Mouse (Mus musculus) heart, postnatal 14 days (tissue): Measurements from ENCODE around the gene Olfr907. TPM values are rescaled to one million over a fixed set of nuclear protein-coding genes. Genes with fewer than 3 reads are reported as not detected.

Source experiments
- DNase-seq, 2 experiments: peaks; one replicate each; pipeline ENCODE4 v3.0.0; 2021 to 2022
- intact Hi-C: fragments of 180-260 bp; cut with DNase I; formaldehyde crosslinking; loops from one replicate; pipeline ENCODE4 v1.15.1; 2025
- long read RNA-seq, 2 experiments: library from polyadenylated mRNA; stranded (forward); transcript quantifications; one replicate each; pipeline ENCODE4 v2.0.0; 2021
- total RNA-seq, 2 experiments: library from RNA; stranded (reverse); gene quantifications; 2 replicates each; pipeline ENCODE4 v1.2.3; 2021

The Olfr907 gene
- total RNA-seq: not detected
- long read RNA-seq, experiment 1: 0 reads
- long read RNA-seq, experiment 2: 0 reads

GRCm38 (mm10) chr9:38495501-38495900 lies at the start of gene Olfr907:
Olfr907 (plus strand) TSS chr9:38495801.
- intact Hi-C loops: no loop called here
- DNase-seq: no peak

- intact Hi-C loops: no loop called here
- no peak for DNase-seq
Measured at GRCm38 (mm10) chr9:38447352-38447751, 48.2 kb upstream of the Olfr907 start, which contains the start of gene Olfr902. Olfr902 (plus strand) TSS chr9:38447652.

GRCm38 (mm10) chr9:38462844-38463243 lies 32.8 kb upstream of the Olfr907 start, which contains the start of gene Olfr904:
Olfr904 (plus strand) TSS chr9:38463144.
- intact Hi-C loops: no loop called here
- DNase-seq: no peak

DNA sequence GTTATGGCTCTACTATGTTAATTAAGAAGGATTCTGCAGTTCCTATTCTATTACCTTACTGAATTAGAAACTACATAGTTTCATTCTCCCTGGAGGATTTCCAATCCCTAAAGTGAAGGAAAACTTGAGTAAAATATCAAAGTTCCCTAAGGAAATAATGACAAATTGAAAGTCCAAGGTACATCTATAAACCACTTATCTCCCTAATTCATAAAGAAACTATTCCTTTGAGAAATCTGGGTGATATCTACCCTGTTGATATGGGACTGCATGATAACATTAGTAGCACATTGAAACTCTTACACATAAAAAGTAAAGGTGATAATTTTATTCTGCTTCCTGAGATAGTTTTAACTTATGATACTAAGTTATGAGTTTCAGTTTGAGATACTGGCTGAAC lies 24.8 kb upstream of the Olfr907 start, which contains the start of gene Olfr905:
TSS of gene Olfr905 (plus strand) at position 301 of the 400 bp plus-strand sequence.
- no peak for DNase-seq
- intact Hi-C loops: no loop called here

- intact Hi-C loops: no loop called here
- DNase-seq: no peak
Measured at GRCm38 (mm10) chr9:38486785-38487184, 8.8 kb upstream of the Olfr907 start, which contains the start of gene Olfr906. Olfr906 (plus strand) TSS chr9:38487085.

DNA sequence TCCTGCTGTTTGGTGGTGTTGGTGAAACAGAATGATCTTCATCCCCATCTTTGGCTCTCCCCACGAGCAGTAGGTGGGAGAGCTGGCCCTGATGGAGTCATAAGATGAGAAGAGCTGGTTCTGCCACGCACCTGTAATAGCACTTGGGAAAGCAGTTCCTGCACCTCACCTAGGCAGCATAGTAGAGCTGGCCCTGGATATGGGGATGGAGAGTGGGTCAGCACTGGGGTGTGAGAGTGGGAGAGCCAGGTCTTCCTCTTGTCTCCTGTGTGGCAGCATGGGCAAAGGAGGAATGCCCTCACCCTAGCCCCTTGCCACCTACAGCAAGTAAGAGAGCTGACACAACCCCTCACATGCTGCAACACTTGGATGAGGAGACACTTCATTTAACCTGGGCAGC lies 16.8 kb downstream of the Olfr907 start:
- intact Hi-C loops: no loop called here
- DNase-seq: no peak

DNA sequence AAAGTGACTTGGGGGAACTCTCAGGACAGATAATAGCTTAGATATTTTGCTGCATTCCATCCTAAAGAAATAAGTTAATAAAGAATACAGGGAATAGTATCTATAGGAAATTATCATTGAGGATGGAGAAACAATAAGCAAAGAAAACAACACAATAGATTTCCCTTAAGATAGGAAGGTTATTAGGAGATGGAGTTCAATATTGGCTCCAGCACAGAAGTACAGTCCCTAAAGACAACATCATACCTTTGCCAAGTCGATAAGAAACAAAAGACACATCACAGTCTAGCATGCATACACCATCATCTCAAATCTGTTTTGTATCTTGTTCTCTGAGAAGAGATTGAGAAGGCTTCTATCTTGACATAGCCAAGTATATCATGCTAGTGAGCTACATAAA lies 25.7 kb downstream of the Olfr907 start, which contains the start of gene Olfr911-ps1:
TSS of gene Olfr911-ps1 (plus strand) at position 301 of the 400 bp plus-strand sequence.
- intact Hi-C loops: no loop called here

GRCm38 (mm10) chr9:38537549-38537948 lies 41.9 kb downstream of the Olfr907 start, which contains the start of gene Olfr910:
Olfr910 (plus strand) TSS chr9:38537849.
- intact Hi-C loops: no loop called here
- no peak for DNase-seq

More for the DNA sequence above, 25.7 kb downstream of the Olfr907 start, which contains the start of gene Olfr911-ps1:
- no peak for DNase-seq

Other genes starting within 250 kb of the Olfr907 start
- gene Olfr143, start 243.0 kb upstream of the Olfr907 start, total RNA-seq: not detected
- not detected for gene Olfr895, start 227.9 kb upstream of the Olfr907 start, total RNA-seq
- gene Olfr896-ps1, start 204.7 kb upstream of the Olfr907 start, total RNA-seq: not detected
- not detected for gene Olfr25, start 166.7 kb upstream of the Olfr907 start, total RNA-seq
- gene Olfr898, start 147.4 kb upstream of the Olfr907 start, total RNA-seq: not detected
- gene Olfr250, start 128.9 kb upstream of the Olfr907 start, total RNA-seq: not detected
- gene Olfr251, start 118.7 kb upstream of the Olfr907 start, total RNA-seq: not detected
- not detected for gene Olfr147, start 94.1 kb upstream of the Olfr907 start, total RNA-seq
- not detected for gene Olfr901, start 66.3 kb upstream of the Olfr907 start, total RNA-seq
- not detected for gene Olfr902, start 48.1 kb upstream of the Olfr907 start, total RNA-seq
- not detected for gene Olfr904, start 32.7 kb upstream of the Olfr907 start, total RNA-seq
- gene Olfr905, start 24.7 kb upstream of the Olfr907 start, total RNA-seq: not detected
- gene Olfr906, start 8.7 kb upstream of the Olfr907 start, total RNA-seq: not detected
- not detected for gene Olfr911-ps1, start 25.8 kb downstream of the Olfr907 start, total RNA-seq
- gene Olfr910, start 42.0 kb downstream of the Olfr907 start, total RNA-seq: not detected
- not detected for gene Olfr912, start 84.4 kb downstream of the Olfr907 start, total RNA-seq
- gene Olfr913, start 97.0 kb downstream of the Olfr907 start, total RNA-seq: not detected
- not detected for gene Olfr914, start 109.3 kb downstream of the Olfr907 start, total RNA-seq
- not detected for gene Olfr916, start 164.1 kb downstream of the Olfr907 start, total RNA-seq
- not detected for gene Olfr917, start 170.0 kb downstream of the Olfr907 start, total RNA-seq
- not detected for gene Olfr918, start 178.8 kb downstream of the Olfr907 start, total RNA-seq
- gene Olfr919, start 207.9 kb downstream of the Olfr907 start, total RNA-seq: not detected
- 10 to 100 TPM; 30.5 to 31.7 TPM for gene Vwa5a, start 222.5 kb downstream of the Olfr907 start, total RNA-seq